ENCODE assay signal across 11 mouse cellular contexts in the genomic region with DNA sequence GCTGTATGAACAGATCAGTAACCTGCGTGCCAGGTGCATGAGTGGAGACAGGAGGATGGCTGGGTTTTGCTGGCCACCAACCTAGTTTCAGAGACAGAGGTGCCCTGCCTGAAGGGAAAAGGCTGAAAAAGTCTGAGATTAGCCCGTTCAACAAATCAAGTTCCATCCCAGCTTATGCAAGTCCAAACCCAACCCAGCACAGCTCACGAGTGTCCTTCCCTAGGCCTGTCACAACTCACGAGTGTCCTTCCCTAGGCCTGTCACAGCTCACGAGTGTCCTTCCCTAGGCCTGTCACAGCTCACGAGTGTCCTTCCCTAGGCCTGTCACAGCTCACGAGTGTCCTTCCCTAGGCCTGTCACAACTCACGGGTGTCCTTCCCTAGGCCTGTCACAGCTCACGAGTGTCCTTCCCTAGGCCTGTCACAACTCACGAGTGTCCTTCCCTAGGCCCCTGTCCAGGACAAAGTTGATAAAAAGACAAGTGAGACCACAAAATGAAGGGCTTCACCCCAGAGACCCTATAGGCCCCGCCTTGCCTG. TPM values are rescaled to one million over a fixed set of nuclear protein-coding genes. Genes with fewer than 3 reads are reported as not detected.
DNase-seq lines count a peak whose midpoint lies in the region; ATAC-seq and TF ChIP-seq lines count a peak whose summit lies in the region.
"Not testable (repeated sequence)": the region's sequence is repeated elsewhere in the genome, so short reads cannot be mapped to it uniquely, and the experiment has no call there.
"Had no signal": no experiment of that assay in that cellular context is flagged by ENCODE, and none has a peak within 500 bp of the region (broad histone marks: within the 10 kb centered on the region; RNA-seq: fewer than 3 reads in every experiment).

No protein-coding gene starts in this region.

- peak overlapping the region; percentile 58; the same call in 1 of the 2 replicates for H3K9ac ChIP-seq in embryonic facial prominence, embryonic 13.5 days
- peak overlapping the region; percentile 17 for H3K9ac ChIP-seq in heart, embryonic 12.5 days
- 0 out of 2 replicates have a peak overlapping the region, but pooled peaks have one; percentile 7 for H3K9ac ChIP-seq in intestine, postnatal 0 days (ENCODE audit: low read depth, low read length)
- H3K9ac ChIP-seq in limb, embryonic 14.5 days (ENCODE audit: low read depth, low read length, severe bottlenecking), result 0 out of 2 replicates have a peak overlapping the region, but pooled peaks have one; percentile 12
- H3K9ac ChIP-seq in neural tube, embryonic 12.5 days, result 0 out of 2 replicates have a peak overlapping the region, but pooled peaks have one; percentile 17

- DNase-seq in adrenal gland, adult 2 months, result peak; percentile 74
- peak; percentile 54 for DNase-seq in adrenal gland, postnatal 14 days
- DNase-seq in limb, embryonic 14.5 days (ENCODE audit: low spot score), result not testable (repeated sequence)

- not testable (repeated sequence) for H3K27ac ChIP-seq in embryonic facial prominence, embryonic 13.5 days; heart, embryonic 12.5 days (ENCODE audit: poor library complexity, severe bottlenecking); intestine, postnatal 0 days (ENCODE audit: low read depth, low read length); limb, embryonic 14.5 days (replicated peaks; ENCODE audit: low read depth, low read length); neural tube, embryonic 12.5 days

- TF ChIP-seq POLR2A in limb, embryonic 14.5 days (IDR thresholded peaks at IDR 0.05; ENCODE audit: borderline replicate concordance, extremely low read depth, insufficient read depth, insufficient read length), result not testable (repeated sequence)

- not testable (repeated sequence) for H3K4me3 ChIP-seq in embryonic facial prominence, embryonic 13.5 days; heart, embryonic 12.5 days; intestine, postnatal 0 days (ENCODE audit: low read depth, low read length); limb, embryonic 14.5 days (replicated peaks; ENCODE audit: low read length); neural tube, embryonic 12.5 days

- H3K4me1 ChIP-seq in embryonic facial prominence, embryonic 13.5 days, result peaks cover 35% of the 10 kb centered on the region
- peaks cover 40% of the 10 kb centered on the region for H3K4me1 ChIP-seq in heart, embryonic 12.5 days (replicated peaks)
- H3K4me1 ChIP-seq in intestine, postnatal 0 days (replicated peaks; ENCODE audit: control insufficient read depth, insufficient read depth, low read length); limb, embryonic 14.5 days (ENCODE audit: control insufficient read depth, insufficient read depth, low read length): not testable (repeated sequence)
- peaks cover 39% of the 10 kb centered on the region for H3K4me1 ChIP-seq in neural tube, embryonic 12.5 days

- WGBS in embryonic facial prominence, embryonic 13.5 days, result 82% methylated on average over 11 of the region's 11 CpGs
- WGBS in heart, embryonic 12.5 days, result 80% methylated on average over 11 of the region's 11 CpGs
- WGBS in intestine, postnatal 0 days, result 77% methylated on average over 7 of the region's 11 CpGs
- 89% methylated on average over 10 of the region's 11 CpGs for WGBS in limb, embryonic 14.5 days
- 84% methylated on average over 11 of the region's 11 CpGs for WGBS in neural tube, embryonic 12.5 days

- not testable (repeated sequence) for ATAC-seq in embryonic facial prominence, embryonic 13.5 days (ENCODE audit: insufficient number of reproducible peaks, insufficient read depth, low FRiP score, low TSS enrichment, low read depth); heart, embryonic 12.5 days (ENCODE audit: insufficient number of reproducible peaks, low FRiP score); intestine, postnatal 0 days; limb, embryonic 14.5 days (ENCODE audit: low FRiP score, low read depth); neural tube, embryonic 12.5 days (ENCODE audit: low FRiP score, low read depth)

- H3K9me3 ChIP-seq in embryonic facial prominence, embryonic 13.5 days; heart, embryonic 12.5 days (replicated peaks); intestine, postnatal 0 days (ENCODE audit: control insufficient read depth); limb, embryonic 14.5 days (ENCODE audit: control insufficient read depth, low read length); neural tube, embryonic 12.5 days: not testable (repeated sequence)

- H3K4me2 ChIP-seq in embryonic facial prominence, embryonic 13.5 days; heart, embryonic 12.5 days; intestine, postnatal 0 days (replicated peaks; ENCODE audit: low read depth); limb, embryonic 14.5 days (replicated peaks; ENCODE audit: low read depth, low read length, severe bottlenecking); neural tube, embryonic 12.5 days (replicated peaks): not testable (repeated sequence)

- not testable (repeated sequence) for TF ChIP-seq CTCF in intestine, postnatal 0 days (IDR thresholded peaks at IDR 0.05; ENCODE audit: low read depth)

- peaks cover 40% of the 10 kb centered on the region for H3K36me3 ChIP-seq in embryonic facial prominence, embryonic 13.5 days
- H3K36me3 ChIP-seq in heart, embryonic 12.5 days, result peaks cover 26% of the 10 kb centered on the region
- H3K36me3 ChIP-seq in intestine, postnatal 0 days (ENCODE audit: control insufficient read depth, insufficient read depth), result peaks cover 16% of the 10 kb centered on the region
- peaks cover 39% of the 10 kb centered on the region for H3K36me3 ChIP-seq in limb, embryonic 14.5 days (ENCODE audit: control insufficient read depth, insufficient read depth, low read length)
- peaks cover 41% of the 10 kb centered on the region for H3K36me3 ChIP-seq in neural tube, embryonic 12.5 days

- H3K27me3 ChIP-seq in embryonic facial prominence, embryonic 13.5 days; heart, embryonic 12.5 days (replicated peaks); intestine, postnatal 0 days (replicated peaks; ENCODE audit: control insufficient read depth, insufficient read depth, low read length); limb, embryonic 14.5 days (ENCODE audit: control insufficient read depth, insufficient read depth, low read length); neural tube, embryonic 12.5 days (replicated peaks): not testable (repeated sequence)

RNA-seq across cellular contexts. Expression of a gene that starts 4.1 kb away (rescaled TPM):
- total RNA-seq in adrenal gland, adult 2 months (2021), result 100 to 1,000 TPM; 198 to 288 TPM
- polyA plus RNA-seq in adrenal gland, adult 2 months (2012; rRNA removed), result 495 and 554 TPM in 2 replicates
- total RNA-seq in adrenal gland, postnatal 14 days (2021), result 212 and 215 TPM in 2 replicates
- 218 and 222 TPM in 2 replicates for polyA plus RNA-seq in embryonic facial prominence, embryonic 13.5 days (2015; fragmentation: Nextera tagmentation; extraction: Ambion mirVana)
- 152 and 154 TPM in 2 replicates for polyA plus RNA-seq in heart, embryonic 12.5 days (2016; fragmentation: Nextera tagmentation; extraction: Ambion mirVana)
- polyA plus RNA-seq in intestine, postnatal 0 days (2015; fragmentation: Nextera tagmentation; extraction: Ambion mirVana), result 119 and 124 TPM in 2 replicates
- polyA plus RNA-seq in limb, embryonic 14.5 days (2012; rRNA removed), result 205 and 263 TPM in 2 replicates
- polyA plus RNA-seq in limb, embryonic 14.5 days (2014; fragmentation: Nextera tagmentation; extraction: Ambion mirVana), result 176 and 192 TPM in 2 replicates
- 272 and 275 TPM in 2 replicates for polyA plus RNA-seq in neural tube, embryonic 12.5 days (2016; fragmentation: Nextera tagmentation; extraction: Ambion mirVana)

RNA-seq across cellular contexts. Expression of a gene that starts 14.0 kb away (rescaled TPM):
- total RNA-seq in adrenal gland, adult 2 months (2021), result 10 to 100 TPM; 40.5 to 77.9 TPM
- polyA plus RNA-seq in adrenal gland, adult 2 months (2012; rRNA removed), result 75.0 and 95.7 TPM in 2 replicates
- total RNA-seq in adrenal gland, postnatal 14 days (2021), result 56.0 and 60.6 TPM in 2 replicates
- polyA plus RNA-seq in embryonic facial prominence, embryonic 13.5 days (2015; fragmentation: Nextera tagmentation; extraction: Ambion mirVana), result 58.2 and 60.9 TPM in 2 replicates
- polyA plus RNA-seq in heart, embryonic 12.5 days (2016; fragmentation: Nextera tagmentation; extraction: Ambion mirVana), result 35.5 and 36.6 TPM in 2 replicates
- polyA plus RNA-seq in intestine, postnatal 0 days (2015; fragmentation: Nextera tagmentation; extraction: Ambion mirVana), result 11.6 and 12.0 TPM in 2 replicates
- 79.0 and 93.4 TPM in 2 replicates for polyA plus RNA-seq in limb, embryonic 14.5 days (2012; rRNA removed)
- polyA plus RNA-seq in limb, embryonic 14.5 days (2014; fragmentation: Nextera tagmentation; extraction: Ambion mirVana), result 52.4 and 54.1 TPM in 2 replicates
- 60.2 and 63.3 TPM in 2 replicates for polyA plus RNA-seq in neural tube, embryonic 12.5 days (2016; fragmentation: Nextera tagmentation; extraction: Ambion mirVana)

RNA-seq across cellular contexts. Expression of a gene that starts 18.6 kb away (rescaled TPM):
- total RNA-seq in adrenal gland, adult 2 months (2021), result 10 to 100 TPM; 50.9 to 53.0 TPM
- polyA plus RNA-seq in adrenal gland, adult 2 months (2012; rRNA removed), result 121 and 154 TPM in 2 replicates
- total RNA-seq in adrenal gland, postnatal 14 days (2021), result 30.3 and 30.5 TPM in 2 replicates
- 22.6 and 22.7 TPM in 2 replicates for polyA plus RNA-seq in embryonic facial prominence, embryonic 13.5 days (2015; fragmentation: Nextera tagmentation; extraction: Ambion mirVana)
- polyA plus RNA-seq in heart, embryonic 12.5 days (2016; fragmentation: Nextera tagmentation; extraction: Ambion mirVana), result 7.5 and 8.7 TPM in 2 replicates
- polyA plus RNA-seq in intestine, postnatal 0 days (2015; fragmentation: Nextera tagmentation; extraction: Ambion mirVana), result 10.5 and 11.1 TPM in 2 replicates
- 25.9 and 33.0 TPM in 2 replicates for polyA plus RNA-seq in limb, embryonic 14.5 days (2012; rRNA removed)
- polyA plus RNA-seq in limb, embryonic 14.5 days (2014; fragmentation: Nextera tagmentation; extraction: Ambion mirVana), result 12.8 and 14.8 TPM in 2 replicates
- polyA plus RNA-seq in neural tube, embryonic 12.5 days (2016; fragmentation: Nextera tagmentation; extraction: Ambion mirVana), result 33.9 and 40.2 TPM in 2 replicates

RNA-seq across cellular contexts. Expression of a gene that starts 30.4 kb away (rescaled TPM):
- total RNA-seq in adrenal gland, adult 2 months (2021), result 1 to 10 TPM; 1.4 to 3.6 TPM
- polyA plus RNA-seq in adrenal gland, adult 2 months (2012; rRNA removed), result 2.1 and 2.4 TPM in 2 replicates
- 2.1 and 2.3 TPM in 2 replicates for total RNA-seq in adrenal gland, postnatal 14 days (2021)
- 0.80 and 1.0 TPM in 2 replicates for polyA plus RNA-seq in embryonic facial prominence, embryonic 13.5 days (2015; fragmentation: Nextera tagmentation; extraction: Ambion mirVana)
- not detected in 2 replicates for polyA plus RNA-seq in heart, embryonic 12.5 days (2016; fragmentation: Nextera tagmentation; extraction: Ambion mirVana)
- polyA plus RNA-seq in intestine, postnatal 0 days (2015; fragmentation: Nextera tagmentation; extraction: Ambion mirVana), result 0.43 and 0.91 TPM in 2 replicates
- polyA plus RNA-seq in limb, embryonic 14.5 days (2012; rRNA removed), result 0.13 and 0.20 TPM in 2 replicates
- polyA plus RNA-seq in limb, embryonic 14.5 days (2014; fragmentation: Nextera tagmentation; extraction: Ambion mirVana), result not detected in 2 replicates
- polyA plus RNA-seq in neural tube, embryonic 12.5 days (2016; fragmentation: Nextera tagmentation; extraction: Ambion mirVana), result 16.6 and 16.8 TPM in 2 replicates
- total RNA-seq: heart, adult 18-20 months; heart, postnatal 4 days had no signal
- polyA plus RNA-seq: gonadal fat pad, adult 2 months had no signal

RNA-seq across cellular contexts. Expression of a gene that starts 41.1 kb away (rescaled TPM):
- 1 to 10 TPM; 5.4 to 9.2 TPM for total RNA-seq in adrenal gland, adult 2 months (2021)
- 8.5 and 8.6 TPM in 2 replicates for polyA plus RNA-seq in adrenal gland, adult 2 months (2012; rRNA removed)
- total RNA-seq in adrenal gland, postnatal 14 days (2021), result 5.9 and 6.2 TPM in 2 replicates
- polyA plus RNA-seq in embryonic facial prominence, embryonic 13.5 days (2015; fragmentation: Nextera tagmentation; extraction: Ambion mirVana), result 11.3 and 13.1 TPM in 2 replicates
- polyA plus RNA-seq in heart, embryonic 12.5 days (2016; fragmentation: Nextera tagmentation; extraction: Ambion mirVana), result 1.5 and 1.7 TPM in 2 replicates
- 0.81 and 1.2 TPM in 2 replicates for polyA plus RNA-seq in intestine, postnatal 0 days (2015; fragmentation: Nextera tagmentation; extraction: Ambion mirVana)
- polyA plus RNA-seq in limb, embryonic 14.5 days (2012; rRNA removed), result 7.6 and 7.9 TPM in 2 replicates
- 6.5 and 7.2 TPM in 2 replicates for polyA plus RNA-seq in limb, embryonic 14.5 days (2014; fragmentation: Nextera tagmentation; extraction: Ambion mirVana)
- polyA plus RNA-seq in neural tube, embryonic 12.5 days (2016; fragmentation: Nextera tagmentation; extraction: Ambion mirVana), result 11.2 and 14.0 TPM in 2 replicates
- polyA plus RNA-seq: activated CD4-positive, CD25-positive, alpha-beta regulatory T cell, adult 4 months had no signal

Comparison
In these comparisons a context has a peak if more than half of its experiments do, and no peak if none do; other contexts are left out.
1. H3K9ac ChIP-seq: peak in every context shown above with its lines; median percentile 58 in embryonic facial prominence, embryonic 13.5 days; 17 in heart, embryonic 12.5 days; 17 in neural tube, embryonic 12.5 days; 12 in limb, embryonic 14.5 days; 7 in intestine, postnatal 0 days.